Mouse (Mus musculus) adrenal gland, adult (tissue): ENCODE data around the gene Nccrp1.
"Not testable (repeated sequence)": the region's sequence is repeated elsewhere in the genome, so short reads cannot be mapped to it uniquely, and the experiment has no call there.

Experiments
- DNase-seq, 2 experiments: peaks; one replicate each; pipeline ENCODE4 v3.0.0; 2022 to 2023; ENCODE audit warnings: low spot score in 1 of 2; ENCODE audit not compliant: inconsistent age in 2 of 2

Nccrp1 gene

GRCm38 (mm10) chr7:28527922-28528719 lies 18.9 kb downstream of the Nccrp1 start:
- DNase-seq = peak; percentile 86 to 95

GRCm38 (mm10) chr7:28522536-28522935 lies 24.5 kb downstream of the Nccrp1 start, which contains the start of gene Ifnl3:
TSS of gene Ifnl3 (plus strand) at chr7:28522836.
- not testable (repeated sequence) for DNase-seq

GRCm38 (mm10) chr7:28511441-28511840 lies 35.6 kb downstream of the Nccrp1 start:
- no peak for DNase-seq

- not testable (repeated sequence) for DNase-seq
These were observed 36.6 kb downstream of the Nccrp1 start, which contains the start of gene Ifnl2 for GRCm38 (mm10) chr7:28510405-28510974. TSS of gene Ifnl2 (minus strand) at chr7:28510455.

- peak; percentile 58 to 82 for DNase-seq
These were observed 37.9 kb downstream of the Nccrp1 start for GRCm38 (mm10) chr7:28509121-28509520.

- peak; percentile 33 to 55 for DNase-seq
These were observed 41.5 kb downstream of the Nccrp1 start for GRCm38 (mm10) chr7:28505585-28505984.

- no peak for DNase-seq
These were observed 51.6 kb downstream of the Nccrp1 start for GRCm38 (mm10) chr7:28495426-28495825.
